Comparison of ENCODE assay signal across 24 mouse cellular contexts in genomic region chr5:139237436-139237835, GRCm38 (mm10).
"Had no signal": no experiment of that assay in that cellular context is flagged by ENCODE, and none has a peak within 500 bp of the region (broad histone marks: within the 10 kb centered on the region; RNA-seq: fewer than 3 reads in every experiment).

No protein-coding gene starts in this region.

- ATAC-seq: hindbrain, embryonic 16.5 days; inflammation-experienced regulatory T-cells, adult 6 months; intestine, embryonic 15.5 days; intestine, postnatal 0 days had no signal

- H3K9ac ChIP-seq: heart, embryonic 12.5 days; hindbrain, embryonic 12.5 days; hindbrain, embryonic 14.5 days; intestine, embryonic 15.5 days; limb, embryonic 12.5 days; liver, embryonic 13.5 days had no signal

- H3K4me1 ChIP-seq: heart, embryonic 10.5 days; hindbrain, embryonic 10.5 days; hindbrain, embryonic 12.5 days; intestine, embryonic 15.5 days; limb, embryonic 10.5 days; limb, embryonic 12.5 days; liver, embryonic 13.5 days had no signal

- H3K27ac ChIP-seq: heart, embryonic 10.5 days; hindbrain, embryonic 10.5 days; hindbrain, embryonic 12.5 days; hindbrain, embryonic 14.5 days; intestine, embryonic 15.5 days; layer of hippocampus, adult 2 months; left cerebral cortex, adult 2 months; limb, embryonic 10.5 days; limb, embryonic 12.5 days; liver, embryonic 13.5 days had no signal

- H3K9me3 ChIP-seq: heart, embryonic 10.5 days; heart, embryonic 12.5 days; hindbrain, embryonic 10.5 days; hindbrain, embryonic 12.5 days; intestine, embryonic 15.5 days; limb, embryonic 10.5 days; limb, embryonic 12.5 days; liver, embryonic 13.5 days had no signal

- H3K4me2 ChIP-seq: heart, embryonic 12.5 days; hindbrain, embryonic 12.5 days; hindbrain, embryonic 14.5 days; intestine, embryonic 15.5 days; limb, embryonic 12.5 days; liver, embryonic 11.5 days; liver, embryonic 13.5 days had no signal

- H3K4me3 ChIP-seq: heart, embryonic 10.5 days; heart, embryonic 12.5 days; hindbrain, embryonic 10.5 days; hindbrain, embryonic 12.5 days; intestine, embryonic 15.5 days; layer of hippocampus, adult 2 months; left cerebral cortex, adult 2 months; limb, embryonic 10.5 days; limb, embryonic 12.5 days; liver, embryonic 13.5 days had no signal

- H3K27me3 ChIP-seq: heart, embryonic 12.5 days; hindbrain, embryonic 12.5 days; intestine, embryonic 15.5 days; limb, embryonic 12.5 days; liver, embryonic 13.5 days had no signal

- DNase-seq: gastrocnemius, postnatal 14 days; heart, adult 18-20 months; heart, postnatal 10 days; heart, postnatal 4 days; kidney, adult 18-20 months; kidney, adult 8-10 months; kidney, postnatal 25 days; kidney, postnatal 4 days; liver; liver, embryonic 13.5 days had no signal
